Mouse (Mus musculus) lung, adult 2 months (tissue): Measurements from ENCODE around the gene Cask. TPM values are rescaled to one million over a fixed set of nuclear protein-coding genes. Genes with fewer than 3 reads are reported as not detected.
"Not testable (repeated sequence)": the region's sequence is repeated elsewhere in the genome, so short reads cannot be mapped to it uniquely, and the experiment has no call there.

Experiments
- DNase-seq: peaks from one replicate; pipeline ENCODE4 v3.0.0; 2022
- H3K4me1 ChIP-seq: fragments of 200-500 bp; 2 replicates; pipeline ENCODE4 v1.6.1; 2011; ENCODE audit warnings: low read length; ENCODE audit not compliant: control insufficient read depth, insufficient read depth
- H3K4me3 ChIP-seq: fragments of 200-500 bp; replicated peaks from 2 replicates; pipeline ENCODE3; 2011; ENCODE audit warnings: low read depth, mild to moderate bottlenecking, control low read depth, low read length; ENCODE audit errors: extremely low read depth
- CTCF ChIP-seq: fragments of 200-500 bp; IDR thresholded peaks from 2 replicates; pipeline ENCODE4 v1.5.1; 2011; ENCODE audit warnings: mild to moderate bottlenecking, low read length, control low read depth; ENCODE audit not compliant: insufficient read depth
- POLR2A ChIP-seq: fragments of 200-500 bp; IDR thresholded peaks from 2 replicates; pipeline ENCODE4 v1.6.1; 2011; ENCODE audit warnings: low read depth, mild to moderate bottlenecking, control low read depth, low read length, borderline replicate concordance; ENCODE audit errors: extremely low read depth
- WGBS: fragments of 180-500 bp; shearing (Covaris S2); methylation state at CpG from one replicate; pipeline ENCODE4 v1.1.7; 2018; 5-methylcytosine and 5-hydroxymethylcytosine counted together
- polyA plus RNA-seq: library from polyadenylated mRNA; depleted of rRNA; stranded (reverse); fragments of >200 nt; gene quantifications from 2 replicates; pipeline ENCODE4 v1.2.3, GENCODE M21; 2012

Cask gene
- polyA plus RNA-seq, 1 experiment: 6.7 TPM

- WGBS: 47% methylated on average over 93 of the region's 100 CpGs
- TF ChIP-seq CTCF (no peak), POLR2A (no peak)
- Histone ChIP-seq H3K4me1 (no peaks in the 10 kb centered on the region), H3K4me3 (peak overlapping the region; percentile 95)
- DNase-seq: peak; percentile 41
These were observed 5.1 kb downstream of the Cask start for GRCm38 (mm10) chrX:13845858-13846652.

- no peaks in the 10 kb centered on the region for H3K4me1 ChIP-seq
- TF ChIP-seq POLR2A (no peak), CTCF (no peak)
- 35% methylated on average over 22 of the region's 22 CpGs for WGBS
- H3K4me3 ChIP-seq: peak overlapping the region; percentile 95
- no peak for DNase-seq
These were observed 5.9 kb downstream of the Cask start for GRCm38 (mm10) chrX:13845141-13845857.

- H3K4me1 ChIP-seq: no peaks in the 10 kb centered on the region
- TF ChIP-seq POLR2A: no peak
- no peak for TF ChIP-seq CTCF
- no peak overlapping the region for H3K4me3 ChIP-seq
- 64% methylated on average over 1 of the region's 1 CpGs for WGBS
- DNase-seq: no peak
These were observed 28.4 kb downstream of the Cask start for GRCm38 (mm10) chrX:13822792-13823191.

- TF ChIP-seq CTCF: no peak
- no peak for TF ChIP-seq POLR2A
- DNase-seq: no peak
- Histone ChIP-seq H3K4me1 (no peaks in the 10 kb centered on the region), H3K4me3 (no peak overlapping the region)
- WGBS: 43% methylated on average over 2 of the region's 2 CpGs
These were observed 52.4 kb downstream of the Cask start for GRCm38 (mm10) chrX:13798754-13799153.

GRCm38 (mm10) chrX:13765672-13766071, 85.5 kb downstream of the Cask start:
- TF ChIP-seq CTCF (no peak), POLR2A (no peak)
- Histone ChIP-seq H3K4me1 (no peaks in the 10 kb centered on the region; the same call in 1 of the 2 replicates), H3K4me3 (no peak overlapping the region)
- no peak for DNase-seq
- 87% methylated on average over 1 of the region's 1 CpGs for WGBS

- WGBS: 52% methylated on average over 1 of the region's 1 CpGs
- no peak for TF ChIP-seq CTCF
- TF ChIP-seq POLR2A: no peak
- no peak overlapping the region for H3K4me3 ChIP-seq
- no peak for DNase-seq
- H3K4me1 ChIP-seq: no peaks in the 10 kb centered on the region; the same call in 1 of the 2 replicates
These were observed 86.1 kb downstream of the Cask start for GRCm38 (mm10) chrX:13765024-13765423.

GRCm38 (mm10) chrX:13757279-13758005, 93.7 kb downstream of the Cask start:
- DNase-seq: peak; percentile 8
- TF ChIP-seq POLR2A: no peak
- TF ChIP-seq CTCF: no peak
- Histone ChIP-seq H3K4me3 (no peak overlapping the region), H3K4me1 (no peaks in the 10 kb centered on the region)
- WGBS: 30% methylated on average over 3 of the region's 3 CpGs

- TF ChIP-seq CTCF: no peak
- TF ChIP-seq POLR2A: no peak
- Histone ChIP-seq H3K4me3 (no peak overlapping the region), H3K4me1 (no peaks in the 10 kb centered on the region; the same call in 1 of the 2 replicates)
- no peak for DNase-seq
- WGBS: 56% methylated on average over 2 of the region's 2 CpGs
These were observed 110.1 kb downstream of the Cask start for GRCm38 (mm10) chrX:13741110-13741509.

- DNase-seq, H3K4me1 ChIP-seq, H3K4me3 ChIP-seq: not testable (repeated sequence)
These were observed 120.4 kb downstream of the Cask start for GRCm38 (mm10) chrX:13730785-13731184.
